Mouse (Mus musculus) Patski (cell line): ENCODE measurements at regions not wholly inside any gene's neighbourhood (a gene's known extent, or its start where the extent isn't known, plus 50 kb on each side); places are given as distances from the start of the nearest gene placed in this dataset.

Source experiments
- ATAC-seq: fragments of 100-300 bp; one replicate; pipeline ENCODE4 v1.8.0; 2021
- CTCF ChIA-PET: fragments of 350-600 bp; sonication (Branson Sonifier 250); formaldehyde crosslinking; loops from one replicate; lab custom pipeline; 2022; ENCODE audit warnings: inconsistent platforms; lab: Charles Lee
- POLR2A ChIA-PET: fragments of 350-600 bp; sonication (Branson Sonifier 250); formaldehyde crosslinking; loops from one replicate; lab custom pipeline; 2022; ENCODE audit warnings: antibody characterized with exemption, inconsistent platforms; lab: Charles Lee
- DNase-seq: peaks from one replicate; pipeline ENCODE4 v3.0.0-alpha.2; 2011; ENCODE audit warnings: low read depth, low spot score
- H3K27me3 ChIP-seq: fragments of 371-371 bp; one replicate; pipeline ENCODE4 v1.5.1; 2021
- CTCF ChIP-seq: fragments of 100-300 bp; IDR thresholded peaks from one replicate; pipeline ENCODE4 v1.5.1; 2021
- in situ Hi-C: fragments of 300-500 bp; cut with MboI; formaldehyde crosslinking; loops from 3 replicates; pipeline ENCODE4 v1.11.1; 2018; ENCODE audit warnings: low pct_unique_long_range_greater_than_20kb, mixed read lengths

DNA sequence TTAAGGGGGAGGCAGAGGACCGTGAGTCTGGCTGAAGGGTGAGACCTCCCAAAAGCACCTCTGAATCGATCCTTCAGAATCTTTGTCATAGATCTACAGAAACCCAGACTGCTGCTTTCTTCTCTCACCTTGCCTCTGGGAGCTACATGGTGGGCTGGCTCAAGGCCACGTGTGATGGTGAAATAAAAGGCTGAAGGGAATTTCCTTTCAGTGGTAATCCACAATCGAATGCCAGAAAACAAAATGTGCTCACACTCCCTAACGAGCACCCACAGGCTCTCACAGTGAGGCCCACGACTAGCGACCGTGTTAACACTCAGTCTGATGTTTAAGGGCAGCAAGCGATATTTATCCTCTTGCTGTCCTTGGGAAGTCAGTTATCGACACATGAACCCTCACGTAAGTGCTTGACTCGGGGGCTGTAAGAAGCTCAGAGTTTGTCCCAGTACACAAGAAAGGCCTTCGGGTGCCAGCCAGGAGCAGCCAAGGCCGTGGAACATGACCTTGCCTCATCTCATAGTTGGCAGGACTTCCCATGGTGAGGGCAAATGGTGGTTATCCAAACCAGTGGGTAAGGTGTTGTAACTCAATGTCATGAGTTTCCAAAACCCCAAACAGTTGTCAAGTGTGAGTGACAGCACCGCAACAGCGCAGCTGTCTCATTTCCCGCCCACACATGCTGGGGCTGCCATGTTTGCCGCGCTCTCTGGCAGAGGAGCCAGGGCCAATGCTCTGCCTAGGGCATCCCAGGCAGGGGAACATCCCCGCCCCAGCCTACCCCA, 221.0 kb upstream of the Ankrd55 start:
- TF ChIP-seq CTCF: no peak
- ATAC-seq (no peak), DNase-seq (no peak)
- no peaks in the 10 kb centered on the region for H3K27me3 ChIP-seq
- ChIA-PET CTCF (interaction anchor here (1.4 kb wide), 1 partner anchor 257 kb away, joined by 3 read pairs; no protein-coding TSS in a partner anchor), POLR2A (no interaction called here)
- in situ Hi-C loops: loop anchor here (5.0 kb wide), 2 partner anchors 105 to 190 kb away; no protein-coding TSS in a partner anchor

DNA sequence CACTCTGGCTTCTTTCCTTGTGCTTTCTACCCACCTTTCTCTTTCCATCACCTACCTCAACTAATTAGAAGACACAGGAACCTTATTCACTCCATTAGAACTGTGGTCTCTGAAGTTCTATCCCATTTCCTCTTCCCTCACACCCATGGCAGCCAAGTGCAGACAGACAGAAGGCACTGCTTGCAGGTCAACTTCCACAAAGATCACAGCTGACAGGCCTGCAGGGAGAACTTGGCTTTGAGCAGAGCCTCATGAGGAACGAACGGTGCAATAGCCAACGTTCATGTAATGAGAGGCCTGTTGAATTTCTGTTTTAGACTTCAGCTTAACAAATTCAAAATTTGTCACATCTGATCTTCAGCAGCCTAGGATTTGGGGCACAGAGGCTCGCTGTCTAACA, 217.5 kb upstream of the Ankrd55 start:
- ATAC-seq: no peak
- no peak for TF ChIP-seq CTCF
- no peak for DNase-seq
- CTCF ChIA-PET: interaction anchor here (1.0 to 2.0 kb wide), 4 partner anchors 90 to 315 kb away, joined by 3 to 6 read pairs (median 3); no protein-coding TSS in a partner anchor
- in situ Hi-C loops: no loop called here
- POLR2A ChIA-PET: interaction anchor here (0.6 to 1.2 kb wide), 2 partner anchors 15 to 117 kb away, joined by 3 read pairs; no protein-coding TSS in a partner anchor
- H3K27me3 ChIP-seq: no peaks in the 10 kb centered on the region

DNA sequence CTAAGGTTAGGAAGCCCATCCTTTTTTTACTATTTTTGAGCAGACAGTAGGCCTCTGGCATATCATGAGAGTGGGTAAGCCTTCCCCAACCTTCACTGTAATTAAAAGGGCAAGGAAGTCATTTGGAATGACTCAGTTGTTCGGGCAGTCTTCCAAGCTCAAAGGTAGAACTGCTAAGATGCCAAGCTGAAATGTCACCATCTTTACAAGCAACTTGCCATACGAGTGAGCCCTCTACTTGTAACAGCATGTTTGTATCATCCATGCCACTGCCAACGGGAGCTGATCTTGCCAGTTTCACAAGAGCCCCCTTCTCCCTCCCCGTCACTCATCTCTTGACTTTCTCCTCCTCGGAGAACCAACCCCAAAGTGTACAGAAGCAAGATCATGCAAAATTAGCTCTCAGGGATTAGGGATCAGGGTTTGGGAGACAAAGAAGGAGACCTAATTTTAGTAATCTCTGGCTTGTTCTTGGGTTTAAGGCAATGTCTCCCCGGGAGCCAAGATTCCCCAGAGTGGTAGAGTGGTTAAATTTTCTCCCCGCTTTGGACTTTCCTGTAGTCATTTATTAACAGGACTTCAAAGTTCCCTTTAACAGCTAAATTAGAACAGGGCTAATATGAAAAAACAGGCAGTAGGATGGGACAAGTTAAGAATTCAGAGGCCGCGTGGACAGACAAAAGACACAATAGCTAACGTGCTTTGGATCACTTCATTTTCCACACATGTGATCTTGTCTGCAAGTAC, 216.9 kb upstream of the Ankrd55 start:
- CTCF ChIA-PET: interaction anchor here (1.0 to 2.0 kb wide), 6 partner anchors 26 to 316 kb away, joined by 3 to 6 read pairs (median 3); no protein-coding TSS in a partner anchor
- POLR2A ChIA-PET: interaction anchor here (0.6 to 1.3 kb wide), 2 partner anchors 15 to 30 kb away, joined by 3 read pairs; no protein-coding TSS in a partner anchor
- ATAC-seq (peak; percentile 64), DNase-seq (peak; percentile 79)
- no peak for TF ChIP-seq CTCF
- in situ Hi-C loops: no loop called here
- H3K27me3 ChIP-seq: no peaks in the 10 kb centered on the region

DNA sequence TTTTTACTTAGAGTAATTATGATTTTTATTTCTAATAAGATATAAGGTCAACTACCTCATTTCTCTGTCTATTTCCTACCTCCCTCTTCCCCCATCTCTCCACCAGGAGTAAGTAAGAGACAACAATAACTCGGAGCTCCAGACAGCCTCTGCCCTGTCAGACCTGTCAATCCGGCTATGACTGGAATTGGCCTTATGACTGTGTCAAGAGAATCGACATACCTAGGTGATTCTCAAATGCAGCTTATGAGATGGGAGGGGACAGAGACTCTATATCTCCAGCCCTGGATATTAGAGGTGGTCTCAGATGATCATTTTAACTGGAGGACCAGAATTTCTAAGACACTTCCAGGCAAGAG, 216.3 kb upstream of the Ankrd55 start:
- no peak for TF ChIP-seq CTCF
- no peak for DNase-seq
- no peak for ATAC-seq
- H3K27me3 ChIP-seq: no peaks in the 10 kb centered on the region
- ChIA-PET CTCF (interaction anchor here (1.0 to 1.6 kb wide), 4 partner anchors 8 to 316 kb away, joined by 3 to 4 read pairs (median 4); no protein-coding TSS in a partner anchor), POLR2A (interaction anchor here (1.3 kb wide), 1 partner anchor 29 kb away, joined by 3 read pairs; no protein-coding TSS in a partner anchor)
- in situ Hi-C loops: no loop called here

DNA sequence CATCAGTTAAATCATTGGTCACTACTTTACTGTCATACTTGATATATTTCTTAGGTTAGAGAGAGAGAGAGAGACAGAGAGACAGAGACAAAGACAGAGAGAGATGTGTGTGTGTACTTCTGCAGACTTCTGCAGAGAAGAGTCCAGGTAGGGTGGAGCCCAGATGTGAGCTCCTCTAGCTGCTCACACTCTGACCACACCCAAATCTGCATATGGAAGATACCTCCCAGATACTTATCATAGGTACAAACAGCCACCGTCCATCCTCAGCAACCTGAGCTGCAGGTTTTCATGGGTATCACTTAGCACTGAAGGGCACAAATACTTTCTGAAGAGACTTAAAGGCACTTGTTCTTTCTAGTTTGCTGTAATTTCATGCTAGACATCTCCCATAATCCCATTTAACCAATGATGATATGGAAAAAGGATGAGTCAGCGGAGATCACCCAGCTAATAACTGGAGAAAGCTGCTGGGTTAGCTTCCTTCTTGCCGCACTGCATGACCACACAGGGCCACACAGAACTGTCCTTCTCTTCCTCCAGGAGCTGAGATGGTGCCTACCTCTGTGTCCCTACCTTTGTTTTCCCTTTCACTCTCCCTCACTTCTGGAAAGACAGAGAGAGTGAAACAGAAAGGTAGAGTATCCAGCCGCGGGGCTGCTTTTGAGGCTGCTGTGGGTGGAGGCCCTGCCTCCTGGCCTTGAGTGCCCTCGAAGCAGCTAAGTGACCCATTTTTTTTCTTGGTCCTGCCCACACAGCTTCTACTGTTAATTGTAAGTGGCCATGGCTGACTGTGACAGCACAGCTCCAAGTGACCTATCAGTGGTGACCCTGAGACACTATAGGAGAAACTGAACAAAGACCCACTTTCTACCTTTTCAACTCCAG, 214.5 kb upstream of the Ankrd55 start:
- POLR2A ChIA-PET: interaction anchor here (0.7 kb wide), 1 partner anchor 8 kb away, joined by 3 read pairs; no protein-coding TSS in a partner anchor
- TF ChIP-seq CTCF: no peak
- ATAC-seq: peak; percentile 38
- no peaks in the 10 kb centered on the region for H3K27me3 ChIP-seq
- peak; percentile 51 for DNase-seq
- CTCF ChIA-PET: interaction anchor here (0.8 to 1.6 kb wide), 2 partner anchors 10 to 27 kb away, joined by 3 to 4 read pairs; no protein-coding TSS in a partner anchor
- in situ Hi-C loops: no loop called here

DNA sequence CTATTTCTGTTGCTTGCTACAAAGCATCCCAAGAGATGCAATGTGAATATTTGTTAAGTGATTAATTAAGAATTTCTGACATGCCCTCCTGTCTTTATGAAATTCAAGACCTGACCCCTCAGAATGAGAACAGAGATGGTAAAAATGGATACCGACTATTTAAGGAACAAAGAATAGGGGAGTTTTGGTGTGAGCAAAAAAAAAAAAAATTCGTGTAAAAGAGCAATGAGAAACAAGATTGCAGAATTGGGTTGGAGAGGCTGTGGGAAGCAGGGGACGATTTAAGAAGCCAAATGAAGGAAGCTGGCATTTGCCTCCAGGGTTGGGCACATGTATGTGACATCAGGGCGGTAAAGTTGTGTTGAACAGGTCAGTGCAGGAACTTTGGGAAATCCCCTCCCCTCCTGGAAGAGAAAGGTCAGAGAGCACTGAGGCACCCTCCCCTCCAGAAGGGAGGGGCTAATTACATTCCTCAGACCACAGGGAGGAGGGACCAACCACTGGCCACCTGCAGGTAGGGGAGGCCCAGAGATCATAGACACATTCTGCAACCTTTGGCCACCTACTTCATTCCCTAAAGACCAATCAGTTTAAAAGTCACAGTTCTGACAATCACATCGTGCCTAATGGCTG, 212.3 kb upstream of the Ankrd55 start:
- no peaks in the 10 kb centered on the region for H3K27me3 ChIP-seq
- in situ Hi-C loops: no loop called here
- POLR2A ChIA-PET: no interaction called here
- DNase-seq: no peak
- no peak for ATAC-seq
- CTCF ChIA-PET: interaction anchor here (0.9 to 1.3 kb wide), 2 partner anchors 8 to 16 kb away, joined by 3 read pairs; no protein-coding TSS in a partner anchor
- TF ChIP-seq CTCF: no peak

DNA sequence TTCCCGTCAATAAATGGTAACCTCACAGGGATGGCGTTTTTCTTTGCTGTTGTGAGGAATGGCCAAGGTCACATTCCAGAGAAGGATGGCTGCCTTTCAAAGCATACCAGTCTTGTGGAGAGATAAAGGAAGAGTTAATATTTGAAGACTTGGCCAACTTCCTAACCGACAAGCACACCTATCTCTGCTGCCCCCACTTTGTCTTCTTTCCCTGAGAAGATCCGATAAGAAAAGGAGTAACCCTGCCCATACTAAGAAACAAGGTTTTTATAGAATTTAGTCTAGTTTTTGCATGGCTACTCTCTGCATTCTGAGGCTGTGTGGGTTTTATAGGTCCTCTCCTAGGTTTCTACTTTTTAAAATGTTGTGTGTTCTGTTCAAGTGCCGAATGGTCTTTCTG, 210.2 kb upstream of the Ankrd55 start:
- DNase-seq (no peak), ATAC-seq (no peak)
- H3K27me3 ChIP-seq: no peaks in the 10 kb centered on the region
- CTCF ChIA-PET: no interaction called here
- no peak for TF ChIP-seq CTCF
- in situ Hi-C loops: no loop called here
- POLR2A ChIA-PET: no interaction called here

DNA sequence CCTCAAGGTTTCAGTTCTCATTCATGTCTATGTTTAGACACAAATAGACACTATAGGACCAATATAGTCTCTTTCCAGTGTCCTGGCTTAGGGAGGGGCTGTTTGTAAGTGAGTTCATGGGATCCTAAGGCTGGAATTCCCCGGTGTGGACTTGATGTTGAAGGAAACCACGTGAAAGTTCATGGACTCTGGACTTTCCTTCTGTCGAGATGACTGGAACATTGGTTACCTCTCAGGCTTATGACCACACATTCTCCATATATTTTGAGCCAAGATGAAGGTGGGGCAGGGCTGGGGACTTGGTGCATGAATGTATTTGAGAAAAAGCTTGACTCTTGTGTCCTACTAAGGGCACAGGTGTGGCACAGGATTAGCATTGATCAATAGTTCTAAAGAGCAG, 206.3 kb upstream of the Ankrd55 start:
- POLR2A ChIA-PET: no interaction called here
- in situ Hi-C loops: no loop called here
- H3K27me3 ChIP-seq: no peaks in the 10 kb centered on the region
- CTCF ChIA-PET: no interaction called here
- TF ChIP-seq CTCF: no peak
- no peak for ATAC-seq
- no peak for DNase-seq

DNA sequence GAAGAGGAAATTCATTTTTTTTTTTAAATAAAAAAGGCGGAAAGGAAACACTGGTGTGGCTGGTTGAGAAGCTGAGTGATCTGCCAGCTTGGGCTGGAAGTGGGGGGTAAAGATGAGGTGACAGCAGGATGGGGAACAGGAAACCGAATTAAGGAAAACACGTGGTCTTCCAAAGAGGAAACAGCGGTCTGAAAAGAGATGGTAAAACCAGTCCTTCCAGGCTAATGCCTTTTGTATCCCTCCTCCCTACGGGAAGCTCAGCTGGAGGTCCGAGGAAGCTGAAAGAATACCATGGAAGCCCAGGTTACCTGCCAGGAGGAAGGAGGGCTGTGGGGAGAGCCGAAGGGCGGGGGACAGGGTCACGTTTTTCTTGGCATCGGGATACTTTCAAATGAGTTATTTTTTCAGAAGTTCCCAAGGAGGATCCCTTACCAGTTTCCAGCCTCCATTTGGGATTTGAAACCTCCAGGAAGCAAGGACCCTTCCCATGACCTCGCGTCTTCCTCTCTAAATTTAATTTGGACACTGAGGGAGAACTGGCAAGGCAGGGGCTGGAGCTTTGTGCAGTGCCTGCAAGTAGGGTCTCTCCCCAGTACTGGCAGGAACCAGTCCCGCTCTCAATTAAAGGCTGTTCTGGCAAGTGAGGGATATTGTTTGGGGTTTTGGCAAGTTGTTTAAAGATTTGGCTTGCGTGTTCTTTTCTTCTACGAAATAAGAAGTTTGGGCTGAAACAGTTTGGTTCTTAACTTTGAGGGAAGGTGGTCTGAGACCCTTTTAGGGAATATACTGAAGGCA, 203.6 kb upstream of the Ankrd55 start:
- in situ Hi-C loops: no loop called here
- CTCF ChIA-PET: interaction anchor here (1.0 to 1.5 kb wide), 4 partner anchors 9 to 273 kb away, joined by 3 to 4 read pairs (median 4); no protein-coding TSS in a partner anchor
- ATAC-seq: no peak
- no peak for DNase-seq
- POLR2A ChIA-PET: no interaction called here
- no peak for TF ChIP-seq CTCF
- no peaks in the 10 kb centered on the region for H3K27me3 ChIP-seq
